Mouse (Mus musculus): ENCODE measurements at regions not wholly inside any gene's neighbourhood (a gene's known extent, or its start where the extent isn't known, plus 50 kb on each side); places are given as distances from the start of the nearest gene placed in this dataset.

DNA sequence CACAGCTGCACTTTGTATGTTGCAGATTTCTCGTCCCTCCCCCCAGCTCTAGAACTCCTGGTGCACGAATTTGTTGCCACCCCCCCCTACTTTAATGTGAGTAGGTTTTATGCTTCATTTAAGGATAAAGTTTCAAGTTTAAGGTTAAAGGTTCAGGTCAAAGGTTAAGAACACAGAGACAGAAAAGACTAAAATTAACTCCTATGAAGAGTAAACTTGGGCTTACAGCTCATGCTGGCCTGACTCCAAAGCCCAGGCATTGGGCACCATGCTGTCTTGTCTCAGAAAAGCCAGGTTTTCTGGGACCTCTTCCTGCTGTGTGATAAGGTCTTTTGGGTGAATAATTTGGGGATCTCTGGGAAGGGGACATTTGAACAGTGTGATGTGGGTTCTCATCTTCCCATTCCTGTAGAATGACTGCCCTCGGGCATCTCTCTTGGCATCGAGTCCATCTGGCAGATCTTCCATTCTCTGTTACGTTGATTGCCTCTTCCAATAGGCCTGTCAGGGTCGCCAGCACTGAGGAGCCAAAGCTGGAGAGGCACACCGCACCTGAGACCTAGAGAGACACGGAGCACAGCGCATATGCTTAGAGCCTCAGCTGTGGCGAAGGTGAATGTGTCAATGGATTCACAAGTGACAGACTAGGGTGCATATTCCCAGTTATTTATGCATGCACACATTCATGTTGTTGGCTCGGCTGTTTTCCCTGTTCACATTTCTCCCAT, 466.1 kb downstream of the Cd83 start:
- H3K4me3 ChIP-seq (ENCODE audit: control insufficient read depth in 1 of 2, insufficient read depth in 1 of 2, low read depth in 1 of 2, low read length in 2 of 2) = no peak overlapping the region
- no peaks in the 10 kb centered on the region for H3K9me3 ChIP-seq (ENCODE audit: control insufficient read depth, low read length)
- peaks cover 24 to 31% of the 10 kb centered on the region in 2 experiments for H3K4me1 ChIP-seq (ENCODE audit: control insufficient read depth in 2 of 2, insufficient read depth in 2 of 2, low read length in 2 of 2)
- WGBS = 91% methylated on average over 11 of the region's 11 CpGs
- no peak overlapping the region for H3K9ac ChIP-seq (ENCODE audit: low read length)
- no peak overlapping the region for H3K27ac ChIP-seq (replicated peaks in 1 of 2; ENCODE audit: control insufficient read depth in 1 of 2, insufficient read depth in 1 of 2, low read depth in 2 of 2, low read length in 2 of 2)
- no peak for ATAC-seq (ENCODE audit: insufficient number of reproducible peaks, insufficient read depth, low FRiP score, low read depth)
- no peaks in the 10 kb centered on the region for H3K36me3 ChIP-seq (ENCODE audit: control insufficient read depth, insufficient read depth, low read length)
- H3K27me3 ChIP-seq (ENCODE audit: control insufficient read depth, insufficient read depth, low read length) = no peaks in the 10 kb centered on the region
- no peak overlapping the region for H3K4me2 ChIP-seq (ENCODE audit: low read length)

DNA sequence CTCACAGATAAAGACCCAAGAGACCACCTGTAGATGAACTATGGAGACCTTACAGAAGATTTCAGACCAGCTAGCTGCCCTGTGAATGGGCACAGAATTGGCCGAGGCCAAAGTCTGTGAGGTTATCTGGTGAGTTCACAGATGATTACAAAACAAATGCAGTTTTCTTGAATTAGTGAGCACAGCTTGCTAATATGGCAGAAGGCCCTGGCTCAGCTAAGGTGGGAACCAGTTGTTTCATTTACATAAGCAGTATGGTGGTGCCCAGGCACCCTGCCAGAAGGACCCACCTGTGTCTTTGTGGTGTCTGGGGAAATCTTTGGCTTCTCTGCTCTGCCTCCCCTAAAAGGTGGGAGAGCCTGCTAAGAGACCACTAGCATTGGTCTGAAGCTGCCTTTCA, 466.9 kb downstream of the Cd83 start:
- Histone ChIP-seq H3K9me3 (ENCODE audit: control insufficient read depth, low read length) (no peaks in the 10 kb centered on the region), H3K27me3 (ENCODE audit: control insufficient read depth, insufficient read depth, low read length) (no peaks in the 10 kb centered on the region)

DNA sequence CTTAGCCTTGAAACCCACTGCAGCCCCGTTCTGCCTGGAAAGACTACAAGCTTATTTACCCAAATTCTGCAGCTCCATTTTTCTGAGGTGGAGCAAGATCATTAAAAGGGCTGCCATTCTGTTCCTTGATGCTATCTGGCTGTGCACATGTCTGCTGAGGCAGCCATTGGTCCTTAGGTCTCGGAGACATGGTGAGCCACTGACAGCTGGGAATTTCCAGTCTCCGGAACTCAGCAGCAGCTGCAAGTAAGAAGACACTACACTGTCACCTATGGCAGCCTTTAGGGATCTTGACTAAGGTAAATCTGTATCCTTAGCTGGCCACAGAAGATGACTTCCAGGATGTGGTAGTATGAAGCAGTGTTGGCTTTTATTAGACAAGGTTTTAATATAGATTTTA, 467.9 kb downstream of the Cd83 start:
- Histone ChIP-seq H3K27ac (replicated peaks in 1 of 2; ENCODE audit: control insufficient read depth in 1 of 2, insufficient read depth in 1 of 2, low read depth in 2 of 2, low read length in 2 of 2) (no peak overlapping the region), H3K9ac (ENCODE audit: low read length) (no peak overlapping the region), H3K4me3 (ENCODE audit: control insufficient read depth in 1 of 2, insufficient read depth in 1 of 2, low read depth in 1 of 2, low read length in 2 of 2) (no peak overlapping the region), H3K4me1 (ENCODE audit: control insufficient read depth in 2 of 2, insufficient read depth in 2 of 2, low read length in 2 of 2) (peaks cover 14 to 23% of the 10 kb centered on the region in 2 experiments), H3K36me3 (ENCODE audit: control insufficient read depth, insufficient read depth, low read length) (no peaks in the 10 kb centered on the region), H3K4me2 (ENCODE audit: low read length) (no peak overlapping the region), H3K27me3 (ENCODE audit: control insufficient read depth, insufficient read depth, low read length) (no peaks in the 10 kb centered on the region), H3K9me3 (ENCODE audit: control insufficient read depth, low read length) (no peaks in the 10 kb centered on the region)
- no peak for ATAC-seq (ENCODE audit: insufficient number of reproducible peaks, insufficient read depth, low FRiP score, low read depth)
- 63% methylated on average over 3 of the region's 3 CpGs for WGBS

More for the DNA sequence above, 466.9 kb downstream of the Cd83 start:
- no peak overlapping the region for H3K4me2 ChIP-seq (ENCODE audit: low read length)
- 77% methylated on average over 1 of the region's 1 CpGs for WGBS
- H3K9ac ChIP-seq (ENCODE audit: low read length) = no peak overlapping the region
- H3K4me1 ChIP-seq (ENCODE audit: control insufficient read depth in 2 of 2, insufficient read depth in 2 of 2, low read length in 2 of 2) = peaks cover 20 to 31% of the 10 kb centered on the region in 2 experiments
- no peak overlapping the region for H3K4me3 ChIP-seq (ENCODE audit: control insufficient read depth in 1 of 2, insufficient read depth in 1 of 2, low read depth in 1 of 2, low read length in 2 of 2)
- ATAC-seq (ENCODE audit: insufficient number of reproducible peaks, insufficient read depth, low FRiP score, low read depth) = no peak
- H3K27ac ChIP-seq (replicated peaks in 1 of 2; ENCODE audit: control insufficient read depth in 1 of 2, insufficient read depth in 1 of 2, low read depth in 2 of 2, low read length in 2 of 2) = no peak overlapping the region
- H3K36me3 ChIP-seq (ENCODE audit: control insufficient read depth, insufficient read depth, low read length) = no peaks in the 10 kb centered on the region

DNA sequence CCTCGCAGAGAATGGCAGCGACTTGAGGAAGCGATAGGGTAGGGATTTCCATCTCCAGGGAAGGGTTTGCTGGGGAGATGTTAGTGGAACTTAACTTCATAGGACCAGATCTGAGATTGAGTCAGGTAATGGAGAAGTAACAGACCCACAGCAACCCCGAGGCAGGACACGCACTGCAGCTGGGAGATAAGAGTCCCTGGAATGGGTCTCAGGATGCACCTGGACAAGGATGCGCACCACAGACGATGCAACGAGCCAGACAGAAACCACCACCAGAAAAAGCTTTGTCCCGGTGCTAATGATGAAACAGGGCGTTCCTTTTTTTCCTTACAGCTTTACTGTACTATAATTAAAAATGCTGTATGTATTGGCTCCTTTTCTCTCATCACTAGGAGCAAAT, 470.9 kb upstream of the Jarid2 start:
- no peak overlapping the region for H3K9ac ChIP-seq (ENCODE audit: low read length)
- H3K4me1 ChIP-seq (ENCODE audit: control insufficient read depth in 2 of 2, insufficient read depth in 2 of 2, low read length in 2 of 2) = peaks cover 0 to 3% of the 10 kb centered on the region in 2 experiments; a peak in 1 of 4 replicates
- H3K27ac ChIP-seq (replicated peaks in 1 of 2; ENCODE audit: control insufficient read depth in 1 of 2, insufficient read depth in 1 of 2, low read depth in 2 of 2, low read length in 2 of 2) = no peak overlapping the region
- H3K9me3 ChIP-seq (ENCODE audit: control insufficient read depth, low read length) = no peaks in the 10 kb centered on the region
- no peaks in the 10 kb centered on the region for H3K27me3 ChIP-seq (ENCODE audit: control insufficient read depth, insufficient read depth, low read length)
- 82% methylated on average over 10 of the region's 10 CpGs for WGBS
- no peaks in the 10 kb centered on the region for H3K36me3 ChIP-seq (ENCODE audit: control insufficient read depth, insufficient read depth, low read length)
- H3K4me3 ChIP-seq (ENCODE audit: control insufficient read depth in 1 of 2, insufficient read depth in 1 of 2, low read depth in 1 of 2, low read length in 2 of 2) = no peak overlapping the region
- H3K4me2 ChIP-seq (ENCODE audit: low read length) = no peak overlapping the region
- ATAC-seq (ENCODE audit: insufficient number of reproducible peaks, insufficient read depth, low FRiP score, low read depth) = no peak

DNA sequence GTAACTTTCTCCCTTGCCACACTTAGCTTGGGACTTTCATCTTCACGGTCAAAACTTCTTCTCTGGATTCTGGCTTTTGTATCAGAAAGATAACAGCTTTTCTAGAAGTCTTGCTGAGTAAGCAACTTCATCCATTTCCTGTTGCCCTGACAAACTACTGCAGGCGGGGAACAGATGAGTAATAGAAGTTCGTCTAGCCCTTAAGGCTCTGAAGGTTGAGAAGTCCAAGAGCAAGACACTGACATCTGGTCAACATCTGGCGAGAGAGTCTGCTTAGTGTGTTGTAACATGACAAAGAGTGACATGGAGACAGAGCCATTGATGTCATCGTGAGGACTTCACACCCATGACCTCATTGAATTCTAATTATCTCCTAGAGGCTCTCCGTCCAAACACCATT, 469.2 kb upstream of the Jarid2 start:
- Histone ChIP-seq H3K27me3 (ENCODE audit: control insufficient read depth, insufficient read depth, low read length) (no peaks in the 10 kb centered on the region), H3K36me3 (ENCODE audit: control insufficient read depth, insufficient read depth, low read length) (no peaks in the 10 kb centered on the region), H3K27ac (replicated peaks in 1 of 2; ENCODE audit: control insufficient read depth in 1 of 2, insufficient read depth in 1 of 2, low read depth in 2 of 2, low read length in 2 of 2) (peak overlapping the region in 1 of 2 experiments; percentile 42; a peak in 1 of 4 replicates), H3K9me3 (ENCODE audit: control insufficient read depth, low read length) (no peaks in the 10 kb centered on the region), H3K4me3 (ENCODE audit: control insufficient read depth in 1 of 2, insufficient read depth in 1 of 2, low read depth in 1 of 2, low read length in 2 of 2) (no peak overlapping the region), H3K4me1 (ENCODE audit: control insufficient read depth in 2 of 2, insufficient read depth in 2 of 2, low read length in 2 of 2) (peaks cover 0 to 3% of the 10 kb centered on the region in 2 experiments; a peak in 1 of 4 replicates), H3K9ac (ENCODE audit: low read length) (no peak overlapping the region), H3K4me2 (ENCODE audit: low read length) (no peak overlapping the region)
- 53% methylated on average over 6 of the region's 6 CpGs for WGBS
- no peak for ATAC-seq (ENCODE audit: insufficient number of reproducible peaks, insufficient read depth, low FRiP score, low read depth)

DNA sequence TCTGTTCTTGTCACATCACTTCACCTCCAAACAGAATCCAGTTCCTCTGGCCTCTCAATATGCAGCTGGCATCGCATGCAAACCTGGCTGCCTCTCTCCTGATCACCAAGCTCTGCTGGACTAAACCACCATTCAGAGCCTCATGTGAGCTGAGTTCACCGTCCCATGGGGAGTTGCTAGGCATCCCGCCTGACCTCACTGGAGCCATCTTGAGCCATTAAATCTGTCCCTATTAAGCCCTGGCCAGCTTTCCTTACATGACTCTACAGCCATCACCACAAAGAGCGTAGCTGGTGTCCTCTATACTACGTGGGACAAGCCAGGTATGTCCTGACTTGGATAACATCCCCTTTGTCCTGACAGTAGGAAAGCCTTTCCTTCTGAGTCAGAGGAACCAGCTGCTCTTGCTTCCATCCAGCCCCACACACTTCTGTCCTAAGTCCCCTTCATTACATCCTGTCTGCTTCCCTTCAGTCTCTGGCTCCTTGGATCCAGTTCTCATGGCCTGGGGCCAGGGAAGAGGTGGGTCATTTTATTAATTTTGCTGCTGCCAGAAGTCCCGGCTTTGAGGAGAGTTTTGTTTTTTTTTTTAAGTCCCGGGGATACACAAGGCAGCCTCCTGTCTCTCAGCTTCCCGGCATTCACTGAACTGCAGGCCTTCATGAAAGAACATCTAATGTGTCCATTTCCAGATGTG, 468.5 kb upstream of the Jarid2 start:
- peaks cover 0 to 3% of the 10 kb centered on the region in 2 experiments; a peak in 1 of 4 replicates for H3K4me1 ChIP-seq (ENCODE audit: control insufficient read depth in 2 of 2, insufficient read depth in 2 of 2, low read length in 2 of 2)
- ATAC-seq (ENCODE audit: insufficient number of reproducible peaks, insufficient read depth, low FRiP score, low read depth) = no peak
- no peaks in the 10 kb centered on the region for H3K36me3 ChIP-seq (ENCODE audit: control insufficient read depth, insufficient read depth, low read length)
- H3K4me2 ChIP-seq (ENCODE audit: low read length) = no peak overlapping the region
- H3K4me3 ChIP-seq (ENCODE audit: control insufficient read depth in 1 of 2, insufficient read depth in 1 of 2, low read depth in 1 of 2, low read length in 2 of 2) = no peak overlapping the region
- peak overlapping the region; percentile 5 to 42; a peak in 2 of 4 replicates for H3K27ac ChIP-seq (replicated peaks in 1 of 2; ENCODE audit: control insufficient read depth in 1 of 2, insufficient read depth in 1 of 2, low read depth in 2 of 2, low read length in 2 of 2)
- H3K27me3 ChIP-seq (ENCODE audit: control insufficient read depth, insufficient read depth, low read length) = no peaks in the 10 kb centered on the region
- 69% methylated on average over 8 of the region's 8 CpGs for WGBS
- H3K9me3 ChIP-seq (ENCODE audit: control insufficient read depth, low read length) = no peaks in the 10 kb centered on the region
- H3K9ac ChIP-seq (ENCODE audit: low read length) = no peak overlapping the region

DNA sequence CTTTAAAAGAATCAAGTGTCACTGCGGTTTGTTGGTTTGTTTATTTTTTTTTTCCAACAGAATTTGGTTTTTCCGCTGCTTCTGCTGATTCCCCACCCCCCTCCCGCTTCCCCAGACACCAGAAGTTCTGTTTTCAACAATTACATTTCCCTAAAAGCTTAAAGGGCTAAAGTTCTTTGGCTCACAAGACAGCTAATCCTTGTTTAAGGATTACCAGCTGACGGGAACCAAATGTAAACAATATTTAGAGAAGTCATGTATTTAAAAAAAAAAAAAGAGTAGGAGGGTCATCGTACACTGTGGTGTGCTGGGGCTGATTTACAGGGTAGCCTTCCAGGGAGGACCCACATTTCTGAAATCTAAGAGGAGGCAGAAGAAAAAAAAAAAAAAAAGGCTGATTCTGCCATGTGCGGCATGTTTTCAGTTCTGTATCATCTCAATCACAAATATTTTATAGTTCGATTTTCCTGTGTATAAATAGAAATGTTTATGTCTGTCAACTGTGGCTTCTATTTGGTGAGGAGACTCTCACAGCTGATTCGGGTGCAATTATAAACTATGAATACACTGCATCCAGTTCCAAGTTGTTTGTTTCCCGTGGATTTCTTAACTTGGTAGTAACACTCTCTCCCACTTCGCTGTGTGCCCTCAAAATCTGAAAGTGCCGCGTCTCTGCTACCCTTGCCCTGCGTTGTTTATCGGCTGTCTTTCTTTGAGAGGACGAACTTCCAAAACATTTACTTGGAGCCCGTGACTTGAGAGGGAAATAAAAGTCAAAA, 456.3 kb upstream of the Jarid2 start:
- Histone ChIP-seq H3K4me2 (ENCODE audit: low read length) (no peak overlapping the region), H3K9me3 (ENCODE audit: control insufficient read depth, low read length) (no peaks in the 10 kb centered on the region), H3K27me3 (ENCODE audit: control insufficient read depth, insufficient read depth, low read length) (no peaks in the 10 kb centered on the region), H3K9ac (ENCODE audit: low read length) (no peak overlapping the region), H3K4me3 (ENCODE audit: control insufficient read depth in 1 of 2, insufficient read depth in 1 of 2, low read depth in 1 of 2, low read length in 2 of 2) (no peak overlapping the region), H3K27ac (replicated peaks in 1 of 2; ENCODE audit: control insufficient read depth in 1 of 2, insufficient read depth in 1 of 2, low read depth in 2 of 2, low read length in 2 of 2) (no peak overlapping the region), H3K4me1 (ENCODE audit: control insufficient read depth in 2 of 2, insufficient read depth in 2 of 2, low read length in 2 of 2) (no peaks in the 10 kb centered on the region), H3K36me3 (ENCODE audit: control insufficient read depth, insufficient read depth, low read length) (no peaks in the 10 kb centered on the region)
- no peak for ATAC-seq (ENCODE audit: insufficient number of reproducible peaks, insufficient read depth, low FRiP score, low read depth)
- WGBS = 85% methylated on average over 16 of the region's 16 CpGs
